Mouse (Mus musculus): ENCODE measurements around the gene Oxa1l. TPM values are rescaled to one million over a fixed set of nuclear protein-coding genes. Genes with fewer than 3 reads are reported as not detected.

Gene Oxa1l
- total RNA-seq, 2 experiments from 2014 or later: 8.9 to 20.9 TPM

- no peak for ATAC-seq (replicated peaks; ENCODE audit: low FRiP score, poor library complexity, severe bottlenecking)
Measured at GRCm38 (mm10) chr14:54398921-54399382, 38.3 kb downstream of the Oxa1l start.

- no peak for ATAC-seq (replicated peaks; ENCODE audit: low FRiP score, poor library complexity, severe bottlenecking)
Measured at GRCm38 (mm10) chr14:54401723-54402122, 41.1 kb downstream of the Oxa1l start.

- no peak for ATAC-seq (replicated peaks; ENCODE audit: low FRiP score, poor library complexity, severe bottlenecking)
Measured at GRCm38 (mm10) chr14:54408336-54409056, 47.9 kb downstream of the Oxa1l start.

- ATAC-seq (replicated peaks; ENCODE audit: low FRiP score, poor library complexity, severe bottlenecking): no peak
Measured at GRCm38 (mm10) chr14:54409057-54409645, 48.5 kb downstream of the Oxa1l start.

- no peak for ATAC-seq (replicated peaks; ENCODE audit: low FRiP score, poor library complexity, severe bottlenecking)
Measured at GRCm38 (mm10) chr14:54409980-54410810, 49.6 kb downstream of the Oxa1l start.

- ATAC-seq (replicated peaks; ENCODE audit: low FRiP score, poor library complexity, severe bottlenecking): no peak
Measured at GRCm38 (mm10) chr14:54412000-54412576, 51.5 kb downstream of the Oxa1l start.

- ATAC-seq (replicated peaks; ENCODE audit: low FRiP score, poor library complexity, severe bottlenecking): peak; percentile 62
Measured at GRCm38 (mm10) chr14:54412629-54413170, 52.1 kb downstream of the Oxa1l start.

- peak; percentile 74 for ATAC-seq (replicated peaks; ENCODE audit: low FRiP score, poor library complexity, severe bottlenecking)
Measured at GRCm38 (mm10) chr14:54413877-54414700, 53.5 kb downstream of the Oxa1l start.

GRCm38 (mm10) chr14:54415241-54416020, 54.8 kb downstream of the Oxa1l start:
- ATAC-seq (replicated peaks; ENCODE audit: low FRiP score, poor library complexity, severe bottlenecking): no peak

- ATAC-seq (replicated peaks; ENCODE audit: low FRiP score, poor library complexity, severe bottlenecking): no peak
Measured at GRCm38 (mm10) chr14:54416229-54416775, 55.7 kb downstream of the Oxa1l start.

- no peak for ATAC-seq (replicated peaks; ENCODE audit: low FRiP score, poor library complexity, severe bottlenecking)
Measured at GRCm38 (mm10) chr14:54416830-54417229, 56.2 kb downstream of the Oxa1l start.

- peak; percentile 52 for ATAC-seq (replicated peaks; ENCODE audit: low FRiP score, poor library complexity, severe bottlenecking)
Measured at GRCm38 (mm10) chr14:54417623-54418081, 57.0 kb downstream of the Oxa1l start, which contains the start of gene Slc7a7. TSS of gene Slc7a7 (minus strand) at chr14:54417780.

Other genes starting within 250 kb of the Oxa1l start
- gene Dad1, start 106.7 kb upstream of the Oxa1l start, total RNA-seq (2015; ENCODE audit: low replicate concordance): 58.9 and 78.6 TPM in 2 replicates
- gene Dad1, start 106.7 kb upstream of the Oxa1l start, total RNA-seq (2017; ENCODE audit: low replicate concordance): 20.1 and 26.9 TPM in 2 replicates
- 73.8 and 97.2 TPM in 2 replicates for gene Abhd4, start 106.6 kb upstream of the Oxa1l start, total RNA-seq (2015; ENCODE audit: low replicate concordance)
- gene Abhd4, start 106.6 kb upstream of the Oxa1l start, total RNA-seq (2017; ENCODE audit: low replicate concordance): 63.7 and 104 TPM in 2 replicates
- gene Olfr49, start 75.9 kb upstream of the Oxa1l start, total RNA-seq (2015; ENCODE audit: low replicate concordance): not detected in 2 replicates
- gene Olfr49, start 75.9 kb upstream of the Oxa1l start, total RNA-seq (2017; ENCODE audit: low replicate concordance): not detected in 2 replicates
- 2.7 and 7.5 TPM in 2 replicates for gene Slc7a7, start 56.9 kb downstream of the Oxa1l start, total RNA-seq (2015; ENCODE audit: low replicate concordance)
- 5.6 and 6.0 TPM in 2 replicates for gene Slc7a7, start 56.9 kb downstream of the Oxa1l start, total RNA-seq (2017; ENCODE audit: low replicate concordance)
- gene Mrpl52, start 66.1 kb downstream of the Oxa1l start, total RNA-seq (2015; ENCODE audit: low replicate concordance): 36.8 and 40.3 TPM in 2 replicates
- 18.0 and 27.6 TPM in 2 replicates for gene Mrpl52, start 66.1 kb downstream of the Oxa1l start, total RNA-seq (2017; ENCODE audit: low replicate concordance)
- gene Mmp14, start 70.8 kb downstream of the Oxa1l start, total RNA-seq (2015; ENCODE audit: low replicate concordance): 0.84 and 3.5 TPM in 2 replicates
- gene Mmp14, start 70.8 kb downstream of the Oxa1l start, total RNA-seq (2017; ENCODE audit: low replicate concordance): 1.7 and 2.0 TPM in 2 replicates
- gene Lrp10, start 103.3 kb downstream of the Oxa1l start, total RNA-seq (2015; ENCODE audit: low replicate concordance): 6.7 and 10.9 TPM in 2 replicates
- gene Lrp10, start 103.3 kb downstream of the Oxa1l start, total RNA-seq (2017; ENCODE audit: low replicate concordance): 12.2 and 13.9 TPM in 2 replicates
- gene Rem2, start 115.3 kb downstream of the Oxa1l start, total RNA-seq (2015; ENCODE audit: low replicate concordance): not detected in 2 replicates
- not detected in 2 replicates for gene Rem2, start 115.3 kb downstream of the Oxa1l start, total RNA-seq (2017; ENCODE audit: low replicate concordance)
- gene Prmt5, start 156.7 kb downstream of the Oxa1l start, total RNA-seq (2015; ENCODE audit: low replicate concordance): 6.9 and 12.3 TPM in 2 replicates
- gene Prmt5, start 156.7 kb downstream of the Oxa1l start, total RNA-seq (2017; ENCODE audit: low replicate concordance): 5.2 and 9.5 TPM in 2 replicates
- 13.0 and 30.6 TPM in 2 replicates for gene Haus4, start 193.8 kb downstream of the Oxa1l start, total RNA-seq (2015; ENCODE audit: low replicate concordance)
- gene Haus4, start 193.8 kb downstream of the Oxa1l start, total RNA-seq (2017; ENCODE audit: low replicate concordance): 39.4 and 42.9 TPM in 2 replicates
- not detected in 2 replicates for gene Ajuba, start 216.7 kb downstream of the Oxa1l start, total RNA-seq (2015; ENCODE audit: low replicate concordance)
- 0.85 TPM in 1 of 2 replicates, not detected in the other for gene Ajuba, start 216.7 kb downstream of the Oxa1l start, total RNA-seq (2017; ENCODE audit: low replicate concordance)
- 1.3 and 4.4 TPM in 2 replicates for gene 4931414P19Rik, start 245.2 kb downstream of the Oxa1l start, total RNA-seq (2015; ENCODE audit: low replicate concordance)
- gene 4931414P19Rik, start 245.2 kb downstream of the Oxa1l start, total RNA-seq (2017; ENCODE audit: low replicate concordance): 1.0 and 1.4 TPM in 2 replicates

Data from erythroblast, adult 5-6 weeks (primary cell).